Mouse (Mus musculus): ENCODE data around the gene Clec2g.

DNA sequence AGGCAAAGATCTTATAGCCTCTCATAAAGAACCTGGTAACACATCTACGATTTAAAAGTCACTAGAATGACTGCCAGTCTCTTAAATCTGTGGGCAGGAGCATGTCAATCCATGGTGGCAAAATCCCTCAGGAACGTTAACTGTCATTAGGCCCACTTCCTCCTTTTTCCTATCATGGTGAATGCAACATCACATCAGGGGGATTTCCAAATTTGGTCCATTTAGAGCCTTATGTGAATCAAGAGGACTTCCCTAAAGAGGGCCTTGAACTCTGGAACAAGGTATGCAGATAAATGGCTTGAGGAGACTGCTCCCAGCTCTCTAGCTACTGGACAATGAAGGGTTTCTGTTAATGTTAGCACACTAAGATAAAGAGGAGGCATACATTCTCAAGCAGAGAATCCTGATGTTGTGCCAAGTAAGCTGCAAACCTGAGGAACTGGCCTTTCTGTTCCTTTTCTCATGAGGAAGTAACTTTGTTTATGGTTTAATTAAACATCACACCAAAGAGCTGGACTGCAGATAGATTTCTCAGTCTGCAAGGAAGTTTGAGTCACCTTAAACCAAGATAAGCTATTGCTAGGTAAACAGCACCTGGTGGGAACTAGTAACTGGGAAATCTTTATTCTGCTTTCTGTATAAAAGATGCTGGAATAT, 20.5 kb upstream of the Clec2g start:
- TF ChIP-seq POLR2A (IDR thresholded peaks at IDR 0.05; ENCODE audit: low read depth, low read length): no peak
- no peak for TF ChIP-seq CTCF (IDR thresholded peaks at IDR 0.05; ENCODE audit: extremely low read depth, insufficient read length, insufficient replicate concordance, low read depth, low read length)
